ENCODE assay signal across 8 mouse cellular contexts in genomic region chr17:27556315-27557011, GRCm38 (mm10). TPM values are rescaled to one million over a fixed set of nuclear protein-coding genes. Genes with fewer than 3 reads are reported as not detected.
DNase-seq lines count a peak whose midpoint lies in the region.

Hmga1 (plus strand) TSS chr17:27556497.

- under 1% methylated on average over 79 of the region's 79 CpGs for WGBS in hindbrain, embryonic 10.5 days

- peak within 1 kb of the TSS; percentile 97 for H3K4me3 ChIP-seq in hindbrain, embryonic 10.5 days

- H3K27ac ChIP-seq in hindbrain, embryonic 10.5 days = peak within 1 kb of the TSS; percentile 99

- peak; percentile 88 for DNase-seq in T-cell, adult 2 months (ENCODE audit: low spot score)
- peak; percentile 86 for DNase-seq in cerebellum, adult 9-10 months
- DNase-seq in frontal cortex, adult 2 months (ENCODE audit: extremely low spot score in 1 of 2, low spot score in 1 of 2) = peak in 1 of 2 experiments; percentile 79
- peak; percentile 93 for DNase-seq in hindbrain, embryonic 10.5 days (ENCODE audit: low spot score)
- DNase-seq in layer of hippocampus, postnatal 14 days (ENCODE audit: low spot score in 2 of 2) = peak; percentile 81 to 83
- peak; percentile 85 for DNase-seq in lung, postnatal 36 days
- DNase-seq in retina, postnatal 7 days (ENCODE audit: low read depth, low spot score) = peak; percentile 94
- DNase-seq in urinary bladder, postnatal 25 days (ENCODE audit: low spot score) = peak; percentile 85

- H3K27me3 ChIP-seq in hindbrain, embryonic 10.5 days (ENCODE audit: insufficient read depth, poor library complexity, severe bottlenecking) = no peaks in the 10 kb centered on the region

- H3K4me1 ChIP-seq in hindbrain, embryonic 10.5 days (replicated peaks) = peaks cover 83% of the 10 kb centered on the region

- H3K36me3 ChIP-seq in hindbrain, embryonic 10.5 days = peaks cover 20% of the 10 kb centered on the region

- no peaks in the 10 kb centered on the region for H3K9me3 ChIP-seq in hindbrain, embryonic 10.5 days

RNA-seq across cellular contexts. Expression of gene Hmga1, which starts in this region (rescaled TPM):
- polyA plus RNA-seq in frontal cortex, adult 2 months (2012; rRNA removed) = 66.0 and 78.8 TPM in 2 replicates
- 541 and 748 TPM in 2 replicates for polyA plus RNA-seq in hindbrain, embryonic 10.5 days (2016; fragmentation: Nextera tagmentation; extraction: Ambion mirVana)
- 10 to 100 TPM; 31.3 to 32.7 TPM for total RNA-seq in layer of hippocampus, postnatal 14 days (2021)
